Mouse (Mus musculus): ENCODE results near the gene Lctl. TPM values are rescaled to one million over a fixed set of nuclear protein-coding genes. Genes with fewer than 3 reads are reported as not detected.
"Not testable (repeated sequence)": the region's sequence is repeated elsewhere in the genome, so short reads cannot be mapped to it uniquely, and the experiment has no call there.

Gene Lctl
- polyA plus RNA-seq, 1 experiment from 2014 or later = 0.16 TPM

DNA sequence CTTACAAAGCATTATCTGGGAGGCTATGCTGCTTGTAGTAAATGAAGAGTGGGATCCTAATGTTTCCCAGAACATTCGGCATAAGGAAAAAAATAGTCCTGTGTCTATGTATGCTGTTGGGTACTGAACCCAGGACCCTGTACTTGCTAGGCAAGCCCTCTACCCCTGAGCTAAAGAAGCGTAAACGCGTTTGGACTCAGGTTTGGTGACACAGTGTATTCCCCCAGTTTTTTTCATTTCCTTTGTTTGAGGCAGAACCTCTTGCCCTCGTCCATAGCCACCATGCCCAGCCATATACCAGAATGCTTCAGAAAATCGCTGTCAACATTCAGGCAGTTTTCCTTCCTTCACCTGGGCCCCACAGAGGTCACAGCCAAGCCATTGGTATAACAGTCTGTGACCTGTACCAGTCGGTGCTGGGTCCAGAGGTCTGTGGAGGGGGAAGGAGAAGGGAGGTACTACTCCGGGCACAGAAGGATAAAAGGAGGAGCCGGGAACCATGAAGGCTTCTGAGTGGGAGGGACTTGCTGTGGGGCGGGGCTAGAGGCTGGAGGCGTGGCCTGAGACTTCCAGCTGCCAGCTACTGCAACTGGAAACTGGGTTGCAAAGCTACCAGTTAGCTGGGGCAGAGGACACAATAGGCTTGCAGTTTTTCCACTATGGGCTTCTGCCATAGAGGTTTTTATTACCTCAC, 3.8 kb downstream of the Lctl start:
- H3K9ac ChIP-seq = no peak overlapping the region
- peaks cover 25% of the 10 kb centered on the region for H3K4me1 ChIP-seq
- no peak overlapping the region for H3K4me2 ChIP-seq
- H3K27ac ChIP-seq = 0 out of 2 replicates have a peak overlapping the region, but pooled peaks have one; percentile 22
- H3K9me3 ChIP-seq (replicated peaks) = no peaks in the 10 kb centered on the region
- no peak overlapping the region for H3K4me3 ChIP-seq (replicated peaks)
- 44% methylated on average over 11 of the region's 11 CpGs for WGBS
- H3K27me3 ChIP-seq = no peaks in the 10 kb centered on the region
- no peaks in the 10 kb centered on the region for H3K36me3 ChIP-seq
- no peak; the same call in 1 of the 2 replicates for ATAC-seq (replicated peaks; ENCODE audit: low FRiP score)

DNA sequence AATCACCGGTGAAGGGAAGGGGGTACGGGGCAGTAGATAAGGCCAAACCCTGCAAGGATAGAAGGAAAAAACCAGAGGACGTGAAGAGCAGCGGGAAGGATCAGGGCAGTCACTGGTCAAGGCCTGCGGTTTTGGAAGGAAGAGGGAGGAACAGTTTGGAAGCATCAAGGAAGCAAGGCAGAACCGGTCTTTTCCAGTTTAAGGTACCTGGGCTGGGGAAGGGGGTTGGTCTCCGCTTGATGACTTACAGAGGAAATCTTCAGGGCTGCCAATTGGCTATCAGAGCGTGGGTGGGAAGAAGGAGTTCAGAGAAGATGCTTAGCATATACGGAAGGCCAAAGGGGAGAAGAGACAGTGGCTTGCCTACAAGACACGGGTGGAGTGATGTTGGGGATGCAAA, 5.7 kb downstream of the Lctl start:
- peaks cover 32% of the 10 kb centered on the region for H3K4me1 ChIP-seq
- no peak overlapping the region for H3K27ac ChIP-seq
- H3K9ac ChIP-seq = no peak overlapping the region
- H3K9me3 ChIP-seq (replicated peaks) = no peaks in the 10 kb centered on the region
- no peak overlapping the region for H3K4me3 ChIP-seq (replicated peaks)
- H3K4me2 ChIP-seq = no peak overlapping the region
- ATAC-seq (replicated peaks; ENCODE audit: low FRiP score) = no peak
- WGBS = 91% methylated on average over 10 of the region's 10 CpGs
- no peaks in the 10 kb centered on the region for H3K27me3 ChIP-seq
- H3K36me3 ChIP-seq = no peaks in the 10 kb centered on the region

DNA sequence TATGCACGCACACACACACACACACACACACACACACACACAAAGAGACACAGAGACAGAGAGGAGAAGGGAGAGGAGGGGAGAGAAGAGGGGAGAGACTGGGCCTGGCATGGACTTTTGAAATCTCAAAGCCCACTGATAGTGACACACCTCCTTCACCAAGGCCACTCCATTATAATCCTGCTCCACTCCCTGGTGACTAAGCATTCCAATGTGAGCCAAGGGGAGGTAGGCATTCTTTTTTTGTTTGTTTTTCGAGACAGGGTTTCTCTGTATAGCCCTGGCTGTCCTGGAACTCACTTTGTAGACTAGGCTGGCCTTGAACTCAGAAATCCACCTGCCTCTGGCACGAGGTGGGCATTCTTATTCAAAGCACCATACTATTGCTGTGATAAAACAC, 7.9 kb downstream of the Lctl start:
- not testable (repeated sequence) for H3K27me3 ChIP-seq; H3K9me3 ChIP-seq (replicated peaks); ATAC-seq (replicated peaks; ENCODE audit: low FRiP score); H3K4me3 ChIP-seq (replicated peaks); H3K9ac ChIP-seq; H3K4me2 ChIP-seq; H3K36me3 ChIP-seq
- WGBS = 67% methylated on average over 3 of the region's 3 CpGs
- Histone ChIP-seq H3K27ac (peak overlapping the region; percentile 71), H3K4me1 (peaks cover 32% of the 10 kb centered on the region)

DNA sequence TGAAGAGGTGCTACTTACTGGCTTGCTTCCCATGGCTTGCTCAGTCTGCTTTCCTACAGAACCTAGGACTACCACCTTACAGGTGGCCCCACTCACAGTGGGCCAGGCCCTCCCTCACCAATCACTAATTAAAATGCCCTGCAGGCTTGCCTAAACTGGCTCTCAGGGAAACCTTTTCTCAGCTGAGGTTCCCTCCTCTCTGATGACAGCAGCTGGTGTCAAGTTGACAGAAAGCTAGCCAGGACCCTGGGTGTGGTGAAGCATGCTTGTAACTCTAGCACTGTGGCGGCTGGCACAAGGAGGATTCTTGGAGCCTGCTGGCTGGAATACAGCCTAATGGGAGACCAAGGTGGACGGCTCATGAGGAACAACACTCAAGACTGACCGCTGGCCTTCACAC, 8.4 kb downstream of the Lctl start:
- ATAC-seq (replicated peaks; ENCODE audit: low FRiP score) = peak; percentile 61
- Histone ChIP-seq H3K4me1 (peaks cover 32% of the 10 kb centered on the region), H3K4me3 (replicated peaks) (no peak overlapping the region), H3K9ac (no peak overlapping the region), H3K27ac (peak overlapping the region; percentile 71), H3K27me3 (no peaks in the 10 kb centered on the region), H3K36me3 (no peaks in the 10 kb centered on the region), H3K4me2 (no peak overlapping the region), H3K9me3 (replicated peaks) (no peaks in the 10 kb centered on the region)
- 48% methylated on average over 3 of the region's 3 CpGs for WGBS

DNA sequence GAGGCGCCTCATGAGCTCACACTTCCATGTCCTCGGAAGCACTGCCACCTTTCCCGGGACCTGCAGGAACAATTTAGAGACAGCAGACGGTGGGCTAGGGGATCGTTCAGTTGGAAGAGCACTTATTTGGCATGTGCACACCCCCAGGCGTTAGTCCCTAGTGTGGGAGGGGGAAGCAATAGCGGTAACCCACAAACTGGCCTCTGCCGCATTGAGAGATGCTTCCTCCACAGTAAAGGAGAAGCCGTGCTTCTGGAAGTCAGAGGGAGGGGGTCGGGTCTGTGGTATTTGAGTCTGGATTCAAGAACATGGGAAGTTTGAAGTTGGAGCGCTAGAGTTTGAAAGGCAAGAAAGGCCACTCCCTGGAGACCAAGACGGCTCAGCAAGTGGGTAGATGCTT, 9.2 kb downstream of the Lctl start:
- H3K27me3 ChIP-seq = no peaks in the 10 kb centered on the region
- H3K4me3 ChIP-seq (replicated peaks) = no peak overlapping the region
- no peak overlapping the region for H3K27ac ChIP-seq
- 0 out of 2 replicates have a peak overlapping the region, but pooled peaks have one; percentile 9 for H3K4me2 ChIP-seq
- H3K9me3 ChIP-seq (replicated peaks) = no peaks in the 10 kb centered on the region
- ATAC-seq (replicated peaks; ENCODE audit: low FRiP score) = no peak
- no peaks in the 10 kb centered on the region for H3K36me3 ChIP-seq
- H3K9ac ChIP-seq = no peak overlapping the region
- H3K4me1 ChIP-seq = peaks cover 27% of the 10 kb centered on the region
- WGBS = 41% methylated on average over 12 of the region's 12 CpGs

DNA sequence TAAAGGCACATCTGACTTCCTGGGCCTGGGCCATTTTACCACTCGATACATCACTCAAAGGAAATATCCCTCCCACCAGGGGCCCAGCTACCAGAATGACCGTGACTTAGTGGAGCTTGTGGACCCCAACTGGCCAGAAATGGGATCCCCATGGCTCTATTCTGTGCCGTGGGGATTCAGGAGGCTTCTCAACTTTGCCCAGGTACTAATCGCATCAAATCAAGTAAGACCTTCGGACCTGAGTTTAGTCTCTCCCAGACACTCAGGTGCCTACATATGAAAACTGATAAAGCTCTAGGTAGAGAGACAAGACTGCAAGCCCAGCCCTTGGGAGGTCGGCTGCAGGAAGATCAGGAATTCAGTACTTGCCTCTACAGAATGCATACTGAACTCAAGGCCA, 14.7 kb downstream of the Lctl start:
- no peaks in the 10 kb centered on the region for H3K9me3 ChIP-seq (replicated peaks)
- no peaks in the 10 kb centered on the region for H3K4me1 ChIP-seq
- no peaks in the 10 kb centered on the region for H3K27me3 ChIP-seq
- peaks cover 10% of the 10 kb centered on the region for H3K36me3 ChIP-seq
- no peak for ATAC-seq (replicated peaks; ENCODE audit: low FRiP score)
- 84% methylated on average over 6 of the region's 6 CpGs for WGBS
- H3K4me3 ChIP-seq (replicated peaks) = no peak overlapping the region
- H3K9ac ChIP-seq = no peak overlapping the region
- H3K4me2 ChIP-seq = no peak overlapping the region
- no peak overlapping the region for H3K27ac ChIP-seq

DNA sequence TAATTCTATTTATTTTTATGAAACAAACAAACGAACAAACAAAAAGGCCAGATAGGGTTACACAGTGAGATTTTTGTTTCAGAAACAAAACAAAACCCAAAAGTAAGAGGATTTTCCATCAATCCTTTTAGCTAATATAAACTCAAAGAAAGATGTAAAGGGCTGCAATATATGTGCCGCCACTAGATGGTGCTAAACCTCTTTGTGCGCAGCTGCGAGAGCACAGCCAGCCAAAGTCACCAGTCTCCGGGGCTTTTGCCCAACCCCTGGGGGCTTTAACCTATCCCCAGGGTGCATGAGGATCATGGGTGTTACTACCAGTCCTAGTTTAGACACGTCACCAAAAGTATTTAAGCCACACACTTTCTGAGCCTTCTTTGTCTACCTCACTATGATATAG, 21.9 kb downstream of the Lctl start:
- 6% methylated on average over 6 of the region's 6 CpGs for WGBS
- H3K36me3 ChIP-seq = peaks cover 60% of the 10 kb centered on the region
- ATAC-seq (replicated peaks; ENCODE audit: low FRiP score) = not testable (repeated sequence)

DNA sequence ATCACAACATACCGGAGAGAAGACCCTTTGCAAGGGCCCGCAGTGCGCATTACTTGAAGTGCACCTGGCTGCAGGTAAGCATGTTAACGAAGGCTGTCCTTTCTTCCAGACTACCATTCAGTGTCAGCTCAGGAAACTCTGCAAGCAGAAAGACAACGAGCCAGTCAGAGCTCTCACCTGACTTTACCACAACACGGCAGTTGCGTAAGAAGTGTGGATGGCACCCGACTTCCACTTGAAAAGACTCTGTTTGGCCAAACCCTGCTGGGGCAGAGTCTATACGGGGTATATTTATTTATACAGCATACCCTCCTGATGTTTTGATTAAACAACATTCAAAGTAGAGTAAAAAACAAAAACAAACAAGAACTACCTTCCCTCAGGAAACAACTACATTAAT, 22.9 kb downstream of the Lctl start:
- 89% methylated on average over 9 of the region's 9 CpGs for WGBS
- no peak for ATAC-seq (replicated peaks; ENCODE audit: low FRiP score)
- Histone ChIP-seq H3K36me3 (peaks cover 68% of the 10 kb centered on the region), H3K4me2 (no peak overlapping the region), H3K9ac (no peak overlapping the region), H3K27ac (no peak overlapping the region), H3K4me1 (no peaks in the 10 kb centered on the region), H3K4me3 (replicated peaks) (no peak overlapping the region), H3K9me3 (replicated peaks) (no peaks in the 10 kb centered on the region), H3K27me3 (no peaks in the 10 kb centered on the region)

More for the DNA sequence above, 21.9 kb downstream of the Lctl start:
- not testable (repeated sequence) for H3K27ac ChIP-seq; H3K4me1 ChIP-seq; H3K9ac ChIP-seq; H3K9me3 ChIP-seq (replicated peaks); H3K27me3 ChIP-seq; H3K4me2 ChIP-seq; H3K4me3 ChIP-seq (replicated peaks)

DNA sequence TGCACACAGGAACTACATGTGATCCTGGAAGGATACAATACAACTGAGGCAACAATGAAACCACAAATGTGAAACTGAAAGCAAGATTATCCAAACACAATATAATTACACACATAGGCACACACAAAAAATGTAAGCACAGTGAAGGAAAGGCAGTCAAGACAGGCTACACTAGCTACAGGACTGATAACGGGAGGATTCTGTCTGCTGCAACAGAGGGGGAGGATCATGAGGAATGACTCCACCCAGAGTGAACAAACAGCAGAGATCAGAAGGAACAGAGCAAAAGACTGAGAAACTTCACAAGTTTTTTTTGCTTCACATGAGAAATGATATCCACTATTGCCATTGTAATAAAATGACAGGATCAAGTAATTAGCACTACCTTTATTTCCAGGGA, 39.7 kb downstream of the Lctl start:
- H3K36me3 ChIP-seq = peaks cover 92% of the 10 kb centered on the region
- H3K4me2 ChIP-seq = no peak overlapping the region
- 90% methylated on average over 1 of the region's 1 CpGs for WGBS
- H3K27ac ChIP-seq = no peak overlapping the region
- H3K9ac ChIP-seq = no peak overlapping the region
- no peaks in the 10 kb centered on the region for H3K9me3 ChIP-seq (replicated peaks)
- H3K27me3 ChIP-seq = no peaks in the 10 kb centered on the region
- H3K4me1 ChIP-seq = no peaks in the 10 kb centered on the region
- H3K4me3 ChIP-seq (replicated peaks) = no peak overlapping the region
- ATAC-seq (replicated peaks; ENCODE audit: low FRiP score) = no peak

DNA sequence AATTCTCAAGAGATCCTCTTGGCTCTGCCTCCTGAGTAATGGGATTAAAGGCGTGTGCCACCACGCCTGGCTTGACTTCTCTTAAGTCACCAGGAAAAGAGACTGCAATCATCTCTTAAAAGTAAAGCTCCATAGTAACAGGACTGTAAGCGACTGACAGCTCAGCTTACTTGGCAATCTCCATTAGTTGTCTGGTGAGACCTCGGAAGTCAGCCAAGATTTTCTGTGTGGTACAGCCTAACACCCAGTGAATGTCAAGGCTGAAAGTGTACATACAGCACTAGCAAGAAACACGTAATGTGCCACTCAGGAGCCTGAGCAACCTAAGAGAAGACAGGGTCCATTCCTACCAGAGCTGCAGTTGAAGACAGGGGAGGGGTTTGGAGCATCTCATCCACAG, 43.5 kb downstream of the Lctl start:
- H3K9ac ChIP-seq = no peak overlapping the region
- no peaks in the 10 kb centered on the region for H3K9me3 ChIP-seq (replicated peaks)
- H3K4me3 ChIP-seq (replicated peaks) = no peak overlapping the region
- H3K4me2 ChIP-seq = no peak overlapping the region
- peaks cover 91% of the 10 kb centered on the region for H3K36me3 ChIP-seq
- no peaks in the 10 kb centered on the region for H3K27me3 ChIP-seq
- ATAC-seq (replicated peaks; ENCODE audit: low FRiP score) = no peak
- 91% methylated on average over 5 of the region's 5 CpGs for WGBS
- no peaks in the 10 kb centered on the region for H3K4me1 ChIP-seq
- H3K27ac ChIP-seq = no peak overlapping the region

DNA sequence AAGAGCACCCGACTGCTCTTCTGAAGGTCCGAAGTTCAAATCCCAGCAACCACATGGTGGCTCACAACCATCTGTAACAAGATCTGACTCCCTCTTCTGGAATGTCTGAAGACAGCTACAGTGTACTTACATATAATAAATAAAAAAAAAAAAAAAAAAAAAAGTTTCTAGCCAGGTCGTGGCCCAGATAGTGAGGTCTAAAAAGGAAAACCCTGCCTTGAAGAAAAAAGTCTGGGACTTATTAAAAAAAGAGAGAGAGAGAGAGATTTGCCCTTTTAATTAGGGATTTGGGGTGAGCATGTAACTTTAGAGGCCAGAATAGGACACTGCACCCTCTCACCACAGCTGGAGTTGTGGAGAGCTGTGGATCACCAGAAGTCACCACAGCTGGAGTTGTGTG, 53.0 kb downstream of the Lctl start:
- Histone ChIP-seq H3K4me1 (peaks cover 24% of the 10 kb centered on the region), H3K36me3 (peaks cover 30% of the 10 kb centered on the region)
- H3K4me3 ChIP-seq (replicated peaks); H3K9me3 ChIP-seq (replicated peaks); H3K27me3 ChIP-seq; H3K9ac ChIP-seq; H3K27ac ChIP-seq; ATAC-seq (replicated peaks; ENCODE audit: low FRiP score); H3K4me2 ChIP-seq: not testable (repeated sequence)
- WGBS = 90% methylated on average over 3 of the region's 3 CpGs

DNA sequence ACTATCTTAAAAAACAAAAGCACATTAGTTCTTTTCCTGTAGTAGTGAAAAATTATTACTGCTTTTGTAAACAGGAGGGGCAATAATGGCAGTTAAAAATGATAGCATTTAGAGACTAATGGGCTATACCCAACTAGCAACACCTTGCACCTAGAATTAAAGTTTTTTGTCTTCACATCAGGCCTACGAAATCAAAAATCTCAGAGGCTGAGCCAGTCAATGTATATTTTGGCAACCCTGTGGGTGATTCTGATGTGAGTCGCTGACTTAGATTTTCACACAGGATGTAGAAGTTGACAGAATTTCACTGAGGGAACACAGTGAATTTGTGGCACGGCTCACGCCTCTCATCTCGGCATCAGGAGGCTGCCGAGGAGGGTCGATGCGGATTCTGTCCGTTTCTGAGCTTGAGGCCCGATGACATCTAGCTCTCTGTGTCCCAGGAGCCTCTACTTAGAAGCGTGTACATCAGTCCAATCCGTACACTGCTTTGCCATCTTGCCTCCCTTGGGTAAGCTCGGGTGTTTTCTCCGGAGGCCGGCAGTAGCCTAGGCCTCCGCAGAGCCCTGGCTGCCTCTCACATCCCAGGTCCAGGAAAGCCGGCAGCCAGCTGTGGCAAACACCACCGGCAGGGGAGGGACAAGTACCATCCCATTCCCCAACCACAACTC, 55.3 kb downstream of the Lctl start:
- Histone ChIP-seq H3K9ac (peak overlapping the region; percentile 92), H3K27ac (peak overlapping the region; percentile 99), H3K4me3 (replicated peaks) (peak overlapping the region; percentile 96), H3K27me3 (no peaks in the 10 kb centered on the region), H3K36me3 (peaks cover 37% of the 10 kb centered on the region), H3K9me3 (replicated peaks) (no peaks in the 10 kb centered on the region), H3K4me1 (peaks cover 32% of the 10 kb centered on the region), H3K4me2 (peak overlapping the region; percentile 73)
- peak; percentile 68 for ATAC-seq (replicated peaks; ENCODE audit: low FRiP score)
- WGBS = 1% methylated on average over 18 of the region's 18 CpGs

Data from kidney, embryonic 15.5 days (tissue).